Mouse (Mus musculus) forelimb bud, embryonic 11.5 days (tissue): ENCODE results near the gene Slc25a13.

Source experiments
- DNase-seq: peaks from one replicate; pipeline ENCODE4 v3.0.0-alpha.2; 2012; ENCODE audit warnings: low read depth, low spot score

Slc25a13 gene

GRCm38 (mm10) chr6:6115771-6116170 is 101.2 kb downstream of the Slc25a13 start:
- DNase-seq = no peak

- DNase-seq = peak; percentile 55
Observed at GRCm38 (mm10) chr6:6113776-6114175, 103.2 kb downstream of the Slc25a13 start.

GRCm38 (mm10) chr6:6112767-6113528 is 104.0 kb downstream of the Slc25a13 start:
- no peak for DNase-seq

GRCm38 (mm10) chr6:6107419-6107966 is 109.5 kb downstream of the Slc25a13 start:
- no peak for DNase-seq

- DNase-seq = no peak
Observed at GRCm38 (mm10) chr6:6105586-6105985, 111.4 kb downstream of the Slc25a13 start.

GRCm38 (mm10) chr6:6103469-6103868 is 113.5 kb downstream of the Slc25a13 start:
- DNase-seq = no peak

- no peak for DNase-seq
Observed at GRCm38 (mm10) chr6:6101605-6102004, 115.4 kb downstream of the Slc25a13 start.

- DNase-seq = peak; percentile 60
Observed at GRCm38 (mm10) chr6:6100892-6101480, 116.0 kb downstream of the Slc25a13 start.

- no peak for DNase-seq
Observed at GRCm38 (mm10) chr6:6093978-6094377, 123.0 kb downstream of the Slc25a13 start.

- DNase-seq = no peak
Observed at GRCm38 (mm10) chr6:6093522-6093921, 123.5 kb downstream of the Slc25a13 start.

GRCm38 (mm10) chr6:6092497-6092896 is 124.5 kb downstream of the Slc25a13 start:
- DNase-seq = no peak

GRCm38 (mm10) chr6:6091016-6091415 is 126.0 kb downstream of the Slc25a13 start:
- DNase-seq = no peak

GRCm38 (mm10) chr6:6088151-6088550 is 128.8 kb downstream of the Slc25a13 start:
- no peak for DNase-seq

- no peak for DNase-seq
Observed at GRCm38 (mm10) chr6:6080484-6080883, 136.5 kb downstream of the Slc25a13 start.

- DNase-seq = no peak
Observed at GRCm38 (mm10) chr6:6077234-6077633, 139.7 kb downstream of the Slc25a13 start.

GRCm38 (mm10) chr6:6075940-6076447 is 141.0 kb downstream of the Slc25a13 start:
- no peak for DNase-seq

GRCm38 (mm10) chr6:6071038-6071437 is 145.9 kb downstream of the Slc25a13 start:
- no peak for DNase-seq

- DNase-seq = no peak
Observed at GRCm38 (mm10) chr6:6070015-6070414, 147.0 kb downstream of the Slc25a13 start.

GRCm38 (mm10) chr6:6067201-6067600 is 149.8 kb downstream of the Slc25a13 start:
- no peak for DNase-seq

GRCm38 (mm10) chr6:6058548-6058947 is 158.4 kb downstream of the Slc25a13 start:
- DNase-seq = peak; percentile 58

- no peak for DNase-seq
Observed at GRCm38 (mm10) chr6:6053946-6054345, 163.0 kb downstream of the Slc25a13 start.

GRCm38 (mm10) chr6:6052696-6053095 is 164.3 kb downstream of the Slc25a13 start:
- DNase-seq = no peak
